Mouse (Mus musculus) myocyte (in vitro differentiated cells): Measurements from ENCODE around the gene Rplp2. TPM values are rescaled to one million over a fixed set of nuclear protein-coding genes. Genes with fewer than 3 reads are reported as not detected.

Experiments used
- H3K27me3 ChIP-seq: one replicate; pipeline ENCODE4 v1.6.1; 2011; ENCODE audit not compliant: control insufficient read depth, insufficient read depth, insufficient read length
- H3K36me3 ChIP-seq: one replicate; pipeline ENCODE4 v1.6.1; 2011; ENCODE audit not compliant: control insufficient read depth, insufficient read depth
- H3K4me2 ChIP-seq: one replicate; pipeline ENCODE4 v1.6.1; 2011; ENCODE audit warnings: low read depth, control low read depth
- H3K4me3 ChIP-seq: one replicate; pipeline ENCODE4 v1.5.1; 2011; ENCODE audit warnings: mild to moderate bottlenecking, control low read depth, moderate library complexity
- H3K79me2 ChIP-seq: one replicate; pipeline ENCODE4 v1.6.1; 2011; ENCODE audit not compliant: control insufficient read depth, insufficient read depth
- H3ac ChIP-seq: one replicate; pipeline ENCODE4 v1.6.1; 2011; ENCODE audit not compliant: control insufficient read depth, insufficient read length
- CEBPB ChIP-seq: IDR thresholded peaks from 2 replicates; pipeline ENCODE4 v1.6.1; 2011; ENCODE audit warnings: mild to moderate bottlenecking, moderate library complexity; ENCODE audit not compliant: poor library complexity, insufficient read depth, severe bottlenecking
- E2F4 ChIP-seq: IDR thresholded peaks from one replicate; pipeline ENCODE4 v1.6.1; 2011; ENCODE audit warnings: mild to moderate bottlenecking, control low read depth, moderate library complexity; ENCODE audit not compliant: insufficient read depth
- MAX ChIP-seq: IDR thresholded peaks from one replicate; pipeline ENCODE4 v1.6.1; 2011; ENCODE audit warnings: low read depth, mild to moderate bottlenecking, control low read depth
- MYOD1 ChIP-seq, 3 experiments: IDR thresholded peaks; one replicate each; pipeline ENCODE4 v1.6.1; 2011; ENCODE audit warnings: control low read depth in 2 of 3, low read depth in 2 of 3, mild to moderate bottlenecking in 2 of 3, moderate library complexity in 1 of 3; ENCODE audit not compliant: insufficient read length in 2 of 3, control insufficient read depth in 1 of 3
- MYOG ChIP-seq, 3 experiments: IDR thresholded peaks; one replicate each; pipeline ENCODE4 v1.6.1; 2011; ENCODE audit warnings: control low read depth in 2 of 3, low read depth in 2 of 3, mild to moderate bottlenecking in 2 of 3; ENCODE audit not compliant: insufficient read length in 2 of 3, control insufficient read depth in 1 of 3, insufficient read depth in 1 of 3
- POLR2A ChIP-seq: IDR thresholded peaks from one replicate; pipeline ENCODE4 v1.6.1; 2011; ENCODE audit warnings: low read depth, mild to moderate bottlenecking, control low read depth, moderate library complexity; ENCODE audit not compliant: insufficient read length
- POLR2AphosphoS2 ChIP-seq: IDR thresholded peaks from one replicate; pipeline ENCODE4 v1.6.1; 2011; ENCODE audit warnings: low read depth, control low read depth; ENCODE audit not compliant: insufficient read length
- REST ChIP-seq: IDR thresholded peaks from one replicate; pipeline ENCODE4 v1.6.1; 2011; ENCODE audit warnings: mild to moderate bottlenecking, control low read depth, moderate library complexity; ENCODE audit not compliant: insufficient read depth, insufficient read length
- SRF ChIP-seq: IDR thresholded peaks from one replicate; pipeline ENCODE4 v1.6.1; 2011; ENCODE audit warnings: low read depth; ENCODE audit not compliant: control insufficient read depth, insufficient read length
- TCF12 ChIP-seq: IDR thresholded peaks from one replicate; pipeline ENCODE4 v1.6.1; 2011; ENCODE audit warnings: mild to moderate bottlenecking, control low read depth; ENCODE audit not compliant: poor library complexity, insufficient read depth, severe bottlenecking
- TCF3 ChIP-seq: IDR thresholded peaks from one replicate; pipeline ENCODE4 v1.6.1; 2011; ENCODE audit warnings: low read depth, control low read depth; ENCODE audit not compliant: insufficient read length
- USF1 ChIP-seq: IDR thresholded peaks from one replicate; pipeline ENCODE4 v1.6.1; 2011; ENCODE audit warnings: low read depth, mild to moderate bottlenecking, control low read depth, moderate library complexity
- polyA plus RNA-seq: library from polyadenylated mRNA; unstranded; fragments of >200 nt; fragmentation: generic; extraction: Trizol; gene quantifications from one replicate; pipeline ENCODE4 v1.2.1, GENCODE M21; 2012; ENCODE audit warnings: missing spikeins

Rplp2 gene
- polyA plus RNA-seq, 1 experiment, result 5,265 TPM

GRCm38 (mm10) chr7:141438201-141438968 is 8.8 kb upstream of the Rplp2 start:
- Histone ChIP-seq H3K4me3 (no peak overlapping the region), H3K79me2 (peaks cover 12% of the 10 kb centered on the region), H3K36me3 (no peaks in the 10 kb centered on the region), H3K4me2 (no peak overlapping the region), H3K27me3 (no peaks in the 10 kb centered on the region), H3ac (no peak overlapping the region)
- TF ChIP-seq USF1, result no peak

DNA sequence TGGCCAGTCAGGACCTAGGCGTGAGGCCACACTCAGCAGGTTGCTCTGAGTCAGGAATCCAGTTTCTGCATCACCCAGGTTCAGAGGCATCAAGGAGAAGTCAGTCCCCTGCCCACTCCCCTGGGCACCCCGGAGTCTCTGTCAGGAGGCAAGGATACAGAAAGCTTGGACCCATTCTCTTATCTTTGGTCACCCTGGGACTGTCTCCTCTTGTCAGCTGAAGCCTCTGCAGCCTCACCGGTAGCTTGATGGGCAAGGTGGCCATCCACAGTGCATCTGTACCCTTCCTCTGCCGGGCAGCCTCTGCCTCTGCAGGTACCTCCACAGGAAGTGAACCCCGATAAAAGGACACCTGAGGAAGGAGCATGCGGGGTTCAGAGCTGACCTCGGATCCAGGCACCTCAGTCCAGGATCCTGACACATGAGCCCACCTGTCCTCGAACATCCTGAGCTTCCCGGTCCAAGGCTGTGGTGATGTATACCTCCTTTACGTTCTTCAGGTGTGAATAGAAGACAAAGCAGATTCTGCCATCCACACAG is 8.0 kb upstream of the Rplp2 start:
- H3K27me3 ChIP-seq, result no peaks in the 10 kb centered on the region
- H3K4me3 ChIP-seq, result no peak overlapping the region
- no peaks in the 10 kb centered on the region for H3K36me3 ChIP-seq
- H3ac ChIP-seq, result no peak overlapping the region
- no peak overlapping the region for H3K4me2 ChIP-seq
- H3K79me2 ChIP-seq, result peaks cover 12% of the 10 kb centered on the region
- TF ChIP-seq POLR2AphosphoS2 (no peak), E2F4 (no peak), MAX (no peak), SRF (no peak), REST (no peak), USF1 (no peak), TCF3 (no peak), MYOD1 (IDR thresholded peaks at IDR 0.05; ENCODE audit: control insufficient read depth in 1 of 3, insufficient read length in 2 of 3, low read depth in 2 of 3) (no peak)

- no peaks in the 10 kb centered on the region for H3K36me3 ChIP-seq
- no peak overlapping the region for H3ac ChIP-seq
- no peak overlapping the region for H3K4me3 ChIP-seq
- no peaks in the 10 kb centered on the region for H3K27me3 ChIP-seq
- H3K79me2 ChIP-seq, result peaks cover 10% of the 10 kb centered on the region
- H3K4me2 ChIP-seq, result no peak overlapping the region
- TF ChIP-seq USF1 (no peak), MYOG (IDR thresholded peaks at IDR 0.05; ENCODE audit: control insufficient read depth in 1 of 3, insufficient read depth in 1 of 3, insufficient read length in 2 of 3, low read depth in 2 of 3) (no peak), MYOD1 (IDR thresholded peaks at IDR 0.05; ENCODE audit: control insufficient read depth in 1 of 3, insufficient read length in 2 of 3, low read depth in 2 of 3) (no peak), TCF12 (no peak), POLR2A (no peak), MAX (no peak), POLR2AphosphoS2 (no peak), SRF (no peak), TCF3 (no peak), E2F4 (no peak), CEBPB (no peak), REST (no peak)
Observed at GRCm38 (mm10) chr7:141439811-141440210, 7.4 kb upstream of the Rplp2 start.

DNA sequence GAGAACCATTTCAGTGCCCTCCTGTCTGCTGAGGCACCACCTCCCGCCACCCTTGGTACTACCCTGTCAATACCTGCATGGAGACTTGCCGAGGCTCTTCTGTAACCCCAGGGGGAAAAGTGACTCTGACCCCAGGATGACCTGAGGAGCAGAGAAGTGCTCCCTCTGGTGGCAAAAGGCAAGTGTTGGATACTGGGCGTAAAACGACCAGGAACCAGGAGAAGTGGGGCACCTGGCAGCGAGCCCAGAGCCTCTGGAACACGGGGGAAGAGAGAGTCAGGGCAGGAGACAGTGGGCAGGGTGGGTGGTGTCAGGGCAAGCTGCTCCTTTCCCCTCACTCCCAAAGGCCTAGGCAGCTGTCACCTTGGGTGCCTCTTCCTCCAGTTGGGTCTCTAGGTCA is 6.6 kb upstream of the Rplp2 start:
- H3K27me3 ChIP-seq, result no peaks in the 10 kb centered on the region
- no peaks in the 10 kb centered on the region for H3K36me3 ChIP-seq
- no peak overlapping the region for H3ac ChIP-seq
- H3K4me2 ChIP-seq, result no peak overlapping the region
- no peak overlapping the region for H3K4me3 ChIP-seq
- peaks cover 6% of the 10 kb centered on the region for H3K79me2 ChIP-seq
- TF ChIP-seq MYOG (IDR thresholded peaks at IDR 0.05; ENCODE audit: control insufficient read depth in 1 of 3, insufficient read depth in 1 of 3, insufficient read length in 2 of 3, low read depth in 2 of 3) (no peak), SRF (no peak)

- Histone ChIP-seq H3K36me3 (no peaks in the 10 kb centered on the region), H3K79me2 (peaks cover 6% of the 10 kb centered on the region), H3ac (no peak overlapping the region), H3K27me3 (no peaks in the 10 kb centered on the region), H3K4me2 (no peak overlapping the region), H3K4me3 (peak overlapping the region; percentile 38)
- TF ChIP-seq POLR2AphosphoS2 (no peak), TCF12 (no peak), TCF3 (no peak), E2F4 (no peak), MAX (no peak), MYOG (IDR thresholded peaks at IDR 0.05; ENCODE audit: control insufficient read depth in 1 of 3, insufficient read depth in 1 of 3, insufficient read length in 2 of 3, low read depth in 2 of 3) (no peak), CEBPB (no peak), USF1 (no peak), REST (no peak), SRF (no peak), POLR2A (no peak), MYOD1 (IDR thresholded peaks at IDR 0.05; ENCODE audit: control insufficient read depth in 1 of 3, insufficient read length in 2 of 3, low read depth in 2 of 3) (no peak)
Observed at GRCm38 (mm10) chr7:141441460-141441859, 5.7 kb upstream of the Rplp2 start.
